Mouse (Mus musculus): ENCODE measurements around the gene Mfsd4a.

The Mfsd4a gene

DNA sequence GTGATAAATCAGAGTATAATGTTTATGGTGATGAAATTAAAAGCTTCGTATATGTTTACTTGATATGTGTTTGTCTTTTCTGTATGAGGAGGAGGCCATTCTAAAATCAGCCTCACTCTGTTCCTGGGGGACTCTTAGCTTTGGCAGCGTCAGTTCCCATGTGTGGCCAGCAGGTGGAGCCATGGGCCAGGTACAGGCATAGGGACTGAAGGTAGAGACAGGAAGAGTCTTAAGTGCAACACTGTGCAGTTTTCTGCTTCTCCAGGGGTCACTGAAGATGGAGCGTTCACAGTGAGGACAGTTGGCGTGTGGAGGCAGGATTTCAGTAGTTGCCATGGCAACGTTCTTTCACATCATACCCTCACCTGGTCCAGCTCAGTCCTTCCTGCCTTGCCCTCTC lies 85.0 kb downstream of the Mfsd4a start:
- peak; percentile 81 for DNase-seq

GRCm38 (mm10) chr1:131981378-131982013 lies 86.4 kb downstream of the Mfsd4a start:
- DNase-seq: peak; percentile 81

DNA sequence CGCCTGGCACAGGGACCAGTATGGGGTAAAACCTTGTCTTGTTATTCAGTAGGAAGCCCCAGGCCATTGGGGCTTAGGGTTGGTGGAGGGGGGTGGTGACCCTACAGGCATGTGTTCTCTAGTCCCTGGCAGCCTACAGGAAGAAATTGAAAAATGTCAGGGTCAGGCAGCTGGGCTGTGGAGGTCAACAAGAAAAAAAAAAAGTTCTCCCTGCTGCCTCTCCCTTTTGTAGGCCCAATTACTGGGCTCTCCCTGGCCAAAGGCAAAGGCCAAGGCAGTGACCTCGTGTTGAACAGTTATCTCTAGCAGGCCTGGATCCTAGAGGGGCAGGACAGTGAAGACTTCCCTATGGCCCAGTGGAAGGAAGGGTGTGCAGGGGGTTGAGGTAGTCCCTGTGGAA lies 87.4 kb downstream of the Mfsd4a start:
- DNase-seq: no peak

- DNase-seq: no peak
Observed at GRCm38 (mm10) chr1:131976886-131977285, 91.0 kb downstream of the Mfsd4a start.

- DNase-seq: no peak
Observed at GRCm38 (mm10) chr1:131973991-131974390, 93.9 kb downstream of the Mfsd4a start.

Data from kidney, adult 18-20 months (tissue).